Comparison of ENCODE assay signal across 9 mouse cellular contexts in the genomic region with DNA sequence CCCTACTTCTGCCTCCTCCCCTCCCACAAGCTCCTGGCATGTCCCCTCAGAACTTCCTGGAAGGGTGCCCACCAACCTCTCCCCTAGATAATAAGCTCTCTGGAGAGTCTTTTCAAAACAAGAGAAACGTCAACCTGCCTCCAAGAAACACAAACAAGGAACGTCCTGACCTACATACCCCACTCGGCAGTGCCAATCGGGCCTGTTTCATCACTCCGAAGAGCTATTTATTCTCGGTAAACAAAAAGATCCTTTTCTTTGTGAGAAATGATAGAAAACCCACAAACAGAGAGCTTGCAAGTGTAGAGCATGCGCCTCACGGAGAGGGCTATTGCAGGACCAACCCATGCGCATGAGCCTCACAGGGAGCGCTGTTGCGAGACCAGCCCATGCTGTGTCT.
A peak's percentile ranks its signal among the peaks of the same experiment; 100 is the strongest.
DNase-seq lines count a peak whose midpoint lies in the region; ATAC-seq and TF ChIP-seq lines count a peak whose summit lies in the region.
"Had no signal": no experiment of that assay in that cellular context is flagged by ENCODE, and none has a peak within 500 bp of the region (broad histone marks: within the 10 kb centered on the region; RNA-seq: fewer than 3 reads in every experiment).

No protein-coding gene starts in this region.

- 66% methylated on average over 11 of the region's 11 CpGs for WGBS in kidney, adult 2 months
- 75% methylated on average over 11 of the region's 11 CpGs for WGBS in neural tube, embryonic 15.5 days

- TF ChIP-seq CTCF in kidney, adult 2 months (conservative IDR thresholded peaks at IDR 0.05; ENCODE audit: insufficient read depth, insufficient read length, low read depth, low read length) = no peak

- no peaks in the 10 kb centered on the region; the same call in 1 of the 2 replicates for H3K4me1 ChIP-seq in kidney, adult 2 months (ENCODE audit: control insufficient read depth, insufficient read depth, low read length)
- H3K4me1 ChIP-seq in neural tube, embryonic 15.5 days = no peaks in the 10 kb centered on the region

- ATAC-seq in monocyte, adult 5-6 weeks (replicated peaks; ENCODE audit: insufficient number of reproducible peaks, low FRiP score, low TSS enrichment, poor library complexity, severe bottlenecking) = no peak
- ATAC-seq in neural tube, embryonic 15.5 days (ENCODE audit: low FRiP score) = no peak

- H3K4me3 ChIP-seq in kidney, adult 2 months (ENCODE audit: insufficient read depth, low read depth, low read length) = no peak overlapping the region
- no peak overlapping the region for H3K4me3 ChIP-seq in neural tube, embryonic 15.5 days (replicated peaks)
- H3K4me3 ChIP-seq: megakaryocyte, embryonic 14.5 days had no signal

- peak; percentile 43 for DNase-seq in kidney, adult 2 months
- DNase-seq in kidney, adult 11 months = no peak
- peak; percentile 75 for DNase-seq in adrenal gland, postnatal 14 days
- DNase-seq in cerebellum, postnatal 10 days = peak; percentile 47 to 64
- DNase-seq in layer of hippocampus, postnatal 36 days = peak; percentile 48 to 53
- DNase-seq in urinary bladder, postnatal 25 days (ENCODE audit: low spot score) = no peak

- no peaks in the 10 kb centered on the region for H3K27me3 ChIP-seq in kidney, adult 2 months (replicated peaks; ENCODE audit: control insufficient read depth, insufficient read depth, low read length)
- no peaks in the 10 kb centered on the region for H3K27me3 ChIP-seq in neural tube, embryonic 15.5 days (replicated peaks)

- no peak overlapping the region for H3K4me2 ChIP-seq in neural tube, embryonic 15.5 days

- H3K27ac ChIP-seq in kidney, adult 2 months (ENCODE audit: insufficient read depth, low read depth, low read length) = no peak overlapping the region
- no peak overlapping the region for H3K27ac ChIP-seq in neural tube, embryonic 15.5 days (replicated peaks)

- H3K9me3 ChIP-seq in neural tube, embryonic 15.5 days (replicated peaks) = no peaks in the 10 kb centered on the region

- no peak overlapping the region for H3K9ac ChIP-seq in neural tube, embryonic 15.5 days (replicated peaks)

- TF ChIP-seq POLR2A in kidney, adult 2 months (IDR thresholded peaks at IDR 0.05; ENCODE audit: low read depth, low read length) = no peak

- no peaks in the 10 kb centered on the region for H3K36me3 ChIP-seq in kidney, adult 2 months (ENCODE audit: control insufficient read depth, insufficient read depth, low read length)
- H3K36me3 ChIP-seq in neural tube, embryonic 15.5 days = no peaks in the 10 kb centered on the region

Comparison
In these comparisons a context has a peak if more than half of its experiments do, and no peak if none do; other contexts are left out.
1. DNase-seq: peak in kidney, adult 2 months (single experiment), adrenal gland, postnatal 14 days (single experiment), cerebellum, postnatal 10 days (2 of 2) and layer of hippocampus, postnatal 36 days (2 of 2); none in kidney, adult 11 months (single experiment) and urinary bladder, postnatal 25 days (single experiment).